Mouse (Mus musculus): Measurements from ENCODE around the gene Cfap100. TPM values are rescaled to one million over a fixed set of nuclear protein-coding genes. Genes with fewer than 3 reads are reported as not detected.

Gene Cfap100
- polyA plus RNA-seq, 1 experiment from 2014 or later: 0.34 TPM

DNA sequence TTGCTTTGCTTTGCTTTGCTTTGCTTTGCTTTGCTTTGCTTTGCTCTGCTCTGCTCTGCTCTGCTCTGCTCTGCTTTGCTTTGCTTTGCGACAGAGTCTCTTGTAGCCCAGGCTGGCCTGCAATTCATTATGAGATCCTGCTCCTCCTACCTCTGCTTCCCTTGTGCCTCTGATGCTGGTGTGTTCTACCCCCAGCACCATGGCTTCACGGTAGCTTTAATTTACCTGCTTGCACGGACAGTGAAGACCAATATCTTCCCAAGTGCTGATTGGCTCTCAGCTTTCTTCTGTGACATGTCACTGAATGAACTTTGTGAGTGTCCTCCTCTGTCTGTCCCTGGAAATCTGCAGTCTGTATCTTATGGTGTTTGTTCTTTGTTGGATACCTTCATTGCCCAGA lies 8.4 kb upstream of the Cfap100 start:
- Histone ChIP-seq H3K4me3 (ENCODE audit: low read depth, low read length) (no peak overlapping the region), H3K9me3 (ENCODE audit: control insufficient read depth, low read length) (no peaks in the 10 kb centered on the region), H3K4me1 (replicated peaks; ENCODE audit: control insufficient read depth, insufficient read depth) (no peaks in the 10 kb centered on the region), H3K36me3 (ENCODE audit: control insufficient read depth, insufficient read depth, low read length) (no peaks in the 10 kb centered on the region), H3K27ac (replicated peaks) (no peak overlapping the region), H3K27me3 (ENCODE audit: control insufficient read depth, insufficient read depth, low read length) (no peaks in the 10 kb centered on the region), H3K4me2 (replicated peaks; ENCODE audit: low read depth) (no peak overlapping the region), H3K9ac (ENCODE audit: low read length) (no peak overlapping the region)
- DNase-seq (ENCODE audit: low spot score): no peak
- ATAC-seq (ENCODE audit: low FRiP score, low TSS enrichment): no peak
- WGBS: 90% methylated on average over 3 of the region's 3 CpGs
- TF ChIP-seq EP300 (optimal IDR thresholded peaks at IDR 0.05): no peak
- TF ChIP-seq CTCF (IDR thresholded peaks at IDR 0.05; ENCODE audit: low read depth): no peak

DNA sequence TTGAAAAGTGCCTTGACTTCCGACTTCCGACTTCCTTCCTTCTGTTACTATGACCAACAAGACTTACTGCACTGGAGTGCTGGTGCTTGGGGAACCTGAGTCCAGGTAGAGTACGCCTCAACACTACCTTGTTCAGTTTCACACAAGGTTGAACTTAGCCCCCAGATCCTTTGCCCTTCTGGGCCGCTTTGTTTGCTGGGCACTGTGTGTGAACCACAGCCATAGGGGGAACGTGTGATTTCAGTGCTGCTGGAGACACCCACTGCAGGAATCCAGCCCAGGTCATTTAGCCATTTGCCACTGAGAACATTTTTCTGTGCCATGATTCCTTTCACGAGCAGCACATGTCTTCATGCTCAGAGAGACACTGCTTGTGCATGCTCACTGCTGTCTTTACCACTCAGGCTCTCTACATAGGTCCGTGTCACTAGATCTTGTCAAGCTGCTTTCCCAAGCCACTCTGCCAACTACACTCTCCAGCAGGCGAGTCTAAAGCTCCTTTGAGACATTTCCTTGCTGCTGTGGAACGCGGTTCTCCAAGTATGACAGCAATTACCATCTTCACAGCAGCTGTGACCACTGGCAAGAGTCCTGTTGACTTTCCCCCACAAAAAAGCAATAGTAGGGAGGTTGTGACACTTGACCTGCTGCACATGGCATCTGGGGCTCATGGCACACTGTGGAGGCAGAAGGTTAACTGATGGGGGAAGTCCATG lies 7.8 kb upstream of the Cfap100 start:
- H3K9me3 ChIP-seq (ENCODE audit: control insufficient read depth, low read length): no peaks in the 10 kb centered on the region
- H3K36me3 ChIP-seq (ENCODE audit: control insufficient read depth, insufficient read depth, low read length): no peaks in the 10 kb centered on the region
- no peaks in the 10 kb centered on the region for H3K27me3 ChIP-seq (ENCODE audit: control insufficient read depth, insufficient read depth, low read length)
- WGBS: 72% methylated on average over 10 of the region's 10 CpGs
- TF ChIP-seq EP300 (optimal IDR thresholded peaks at IDR 0.05) (no peak), CTCF (IDR thresholded peaks at IDR 0.05; ENCODE audit: low read depth) (no peak)
- no peak for DNase-seq (ENCODE audit: low spot score)
- H3K4me2 ChIP-seq (replicated peaks; ENCODE audit: low read depth): no peak overlapping the region
- H3K4me1 ChIP-seq (replicated peaks; ENCODE audit: control insufficient read depth, insufficient read depth): no peaks in the 10 kb centered on the region
- no peak overlapping the region for H3K27ac ChIP-seq (replicated peaks)
- no peak for ATAC-seq (ENCODE audit: low FRiP score, low TSS enrichment)
- H3K4me3 ChIP-seq (ENCODE audit: low read depth, low read length): no peak overlapping the region
- H3K9ac ChIP-seq (ENCODE audit: low read length): no peak overlapping the region

DNA sequence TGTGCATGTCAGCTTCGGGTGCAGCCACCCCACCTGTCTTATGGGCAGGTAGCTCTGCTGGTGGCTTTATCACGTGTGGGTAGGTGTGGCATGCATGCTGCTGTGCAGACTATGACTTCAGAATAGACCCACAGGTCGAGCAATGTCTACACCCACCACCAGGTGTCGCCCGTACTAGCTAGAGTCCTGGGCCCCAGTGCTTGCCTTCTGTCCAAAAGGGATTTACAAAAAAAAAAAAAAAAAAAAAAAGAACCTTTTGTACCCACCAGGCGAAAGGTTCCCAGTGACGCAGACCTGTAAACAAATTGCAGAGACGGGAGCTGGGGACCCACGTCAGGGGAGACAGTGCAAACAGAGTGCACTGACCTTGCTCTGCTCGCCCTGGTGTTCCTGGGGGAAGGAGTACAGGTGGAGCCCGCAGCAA lies 6.6 kb upstream of the Cfap100 start:
- DNase-seq (ENCODE audit: low spot score): peak; percentile 89
- ATAC-seq (ENCODE audit: low FRiP score, low TSS enrichment): peak; percentile 94
- H3K9ac ChIP-seq (ENCODE audit: low read length): no peak overlapping the region
- H3K9me3 ChIP-seq (ENCODE audit: control insufficient read depth, low read length): no peaks in the 10 kb centered on the region
- H3K4me2 ChIP-seq (replicated peaks; ENCODE audit: low read depth): no peak overlapping the region
- H3K4me1 ChIP-seq (replicated peaks; ENCODE audit: control insufficient read depth, insufficient read depth): no peaks in the 10 kb centered on the region
- no peaks in the 10 kb centered on the region for H3K27me3 ChIP-seq (ENCODE audit: control insufficient read depth, insufficient read depth, low read length)
- no peaks in the 10 kb centered on the region for H3K36me3 ChIP-seq (ENCODE audit: control insufficient read depth, insufficient read depth, low read length)
- no peak overlapping the region for H3K4me3 ChIP-seq (ENCODE audit: low read depth, low read length)
- WGBS: 14% methylated on average over 11 of the region's 11 CpGs
- TF ChIP-seq CTCF (IDR thresholded peaks at IDR 0.05; ENCODE audit: low read depth) (peak; percentile 83), EP300 (optimal IDR thresholded peaks at IDR 0.05) (no peak)
- H3K27ac ChIP-seq (replicated peaks): no peak overlapping the region

GRCm38 (mm10) chr6:90434687-90435086 lies 6.1 kb upstream of the Cfap100 start:
- 63% methylated on average over 3 of the region's 3 CpGs for WGBS
- Histone ChIP-seq H3K4me2 (replicated peaks; ENCODE audit: low read depth) (no peak overlapping the region), H3K4me1 (replicated peaks; ENCODE audit: control insufficient read depth, insufficient read depth) (no peaks in the 10 kb centered on the region), H3K9me3 (ENCODE audit: control insufficient read depth, low read length) (no peaks in the 10 kb centered on the region), H3K9ac (ENCODE audit: low read length) (no peak overlapping the region), H3K27me3 (ENCODE audit: control insufficient read depth, insufficient read depth, low read length) (no peaks in the 10 kb centered on the region), H3K36me3 (ENCODE audit: control insufficient read depth, insufficient read depth, low read length) (no peaks in the 10 kb centered on the region), H3K27ac (replicated peaks) (no peak overlapping the region), H3K4me3 (ENCODE audit: low read depth, low read length) (no peak overlapping the region)
- TF ChIP-seq CTCF (IDR thresholded peaks at IDR 0.05; ENCODE audit: low read depth): no peak
- TF ChIP-seq EP300 (optimal IDR thresholded peaks at IDR 0.05): no peak
- DNase-seq (ENCODE audit: low spot score): peak; percentile 19
- ATAC-seq (ENCODE audit: low FRiP score, low TSS enrichment): peak; percentile 78

- no peak overlapping the region for H3K4me3 ChIP-seq (ENCODE audit: low read depth, low read length)
- no peaks in the 10 kb centered on the region for H3K27me3 ChIP-seq (ENCODE audit: control insufficient read depth, insufficient read depth, low read length)
- DNase-seq (ENCODE audit: low spot score): no peak
- 52% methylated on average over 2 of the region's 2 CpGs for WGBS
- H3K9me3 ChIP-seq (ENCODE audit: control insufficient read depth, low read length): no peaks in the 10 kb centered on the region
- ATAC-seq (ENCODE audit: low FRiP score, low TSS enrichment): no peak
- H3K9ac ChIP-seq (ENCODE audit: low read length): no peak overlapping the region
- no peaks in the 10 kb centered on the region for H3K36me3 ChIP-seq (ENCODE audit: control insufficient read depth, insufficient read depth, low read length)
- no peak overlapping the region for H3K4me2 ChIP-seq (replicated peaks; ENCODE audit: low read depth)
- no peak overlapping the region for H3K27ac ChIP-seq (replicated peaks)
- no peaks in the 10 kb centered on the region; the same call in 1 of the 2 replicates for H3K4me1 ChIP-seq (replicated peaks; ENCODE audit: control insufficient read depth, insufficient read depth)
- TF ChIP-seq EP300 (optimal IDR thresholded peaks at IDR 0.05) (no peak), CTCF (IDR thresholded peaks at IDR 0.05; ENCODE audit: low read depth) (no peak)
Measured at GRCm38 (mm10) chr6:90431487-90431886, 2.9 kb upstream of the Cfap100 start.

GRCm38 (mm10) chr6:90429911-90430310 lies 1.3 kb upstream of the Cfap100 start:
- no peaks in the 10 kb centered on the region; the same call in 1 of the 2 replicates for H3K4me1 ChIP-seq (replicated peaks; ENCODE audit: control insufficient read depth, insufficient read depth)
- H3K36me3 ChIP-seq (ENCODE audit: control insufficient read depth, insufficient read depth, low read length): no peaks in the 10 kb centered on the region
- no peak overlapping the region for H3K4me3 ChIP-seq (ENCODE audit: low read depth, low read length)
- DNase-seq (ENCODE audit: low spot score): no peak
- no peaks in the 10 kb centered on the region for H3K27me3 ChIP-seq (ENCODE audit: control insufficient read depth, insufficient read depth, low read length)
- no peak for TF ChIP-seq EP300 (optimal IDR thresholded peaks at IDR 0.05)
- no peak for TF ChIP-seq CTCF (IDR thresholded peaks at IDR 0.05; ENCODE audit: low read depth)
- 78% methylated on average over 14 of the region's 14 CpGs for WGBS
- H3K27ac ChIP-seq (replicated peaks): no peak overlapping the region
- H3K9ac ChIP-seq (ENCODE audit: low read length): no peak overlapping the region
- no peaks in the 10 kb centered on the region for H3K9me3 ChIP-seq (ENCODE audit: control insufficient read depth, low read length)
- ATAC-seq (ENCODE audit: low FRiP score, low TSS enrichment): no peak
- no peak overlapping the region for H3K4me2 ChIP-seq (replicated peaks; ENCODE audit: low read depth)

All from stomach, postnatal 0 days (tissue).